Mouse (Mus musculus) thymus, postnatal 36 days (tissue): ENCODE data around the gene Canx.
"Not testable (repeated sequence)": the region's sequence is repeated elsewhere in the genome, so short reads cannot be mapped to it uniquely, and the experiment has no call there.

Experiments used
- DNase-seq, 2 experiments: peaks; one replicate each; pipeline ENCODE4 v3.0.0; 2022; ENCODE audit warnings: mixed read lengths in 2 of 2

Gene Canx

GRCm38 (mm10) chr11:50325496-50326301, at the start of gene Canx:
Gene Canx (minus strand): TSS chr11:50325673.
- DNase-seq = peak; percentile 98

- DNase-seq = no peak
Measured at GRCm38 (mm10) chr11:50374286-50375015, 49.0 kb upstream of the Canx start.

GRCm38 (mm10) chr11:50373621-50374020, 48.1 kb upstream of the Canx start:
- DNase-seq = no peak

GRCm38 (mm10) chr11:50373086-50373485, 47.6 kb upstream of the Canx start:
- DNase-seq = no peak

GRCm38 (mm10) chr11:50371911-50372310, 46.4 kb upstream of the Canx start:
- DNase-seq = no peak

- peak; percentile 65 for DNase-seq
Measured at GRCm38 (mm10) chr11:50371399-50371841, 45.9 kb upstream of the Canx start.

- DNase-seq = no peak
Measured at GRCm38 (mm10) chr11:50370969-50371368, 45.5 kb upstream of the Canx start.

- no peak for DNase-seq
Measured at GRCm38 (mm10) chr11:50369360-50369911, 44.0 kb upstream of the Canx start.

- DNase-seq = no peak
Measured at GRCm38 (mm10) chr11:50367531-50367930, 42.1 kb upstream of the Canx start.

- DNase-seq = no peak
Measured at GRCm38 (mm10) chr11:50365322-50365721, 39.8 kb upstream of the Canx start.

- DNase-seq = peak; percentile 57 to 60
Measured at GRCm38 (mm10) chr11:50364548-50364947, 39.1 kb upstream of the Canx start.

GRCm38 (mm10) chr11:50361282-50361681, 35.8 kb upstream of the Canx start:
- not testable (repeated sequence) for DNase-seq

- DNase-seq = peak; percentile 27 to 38
Measured at GRCm38 (mm10) chr11:50358950-50359861, 33.7 kb upstream of the Canx start.

- DNase-seq = no peak
Measured at GRCm38 (mm10) chr11:50355395-50355794, 29.9 kb upstream of the Canx start.

GRCm38 (mm10) chr11:50354851-50355250, 29.4 kb upstream of the Canx start:
- no peak for DNase-seq

GRCm38 (mm10) chr11:50354162-50354561, 28.7 kb upstream of the Canx start, which contains the start of gene Cby3:
Gene Cby3 (plus strand): TSS chr11:50354462.
- DNase-seq = no peak

- DNase-seq = no peak
Measured at GRCm38 (mm10) chr11:50352177-50352576, 26.7 kb upstream of the Canx start.

GRCm38 (mm10) chr11:50346256-50347032, 21.0 kb upstream of the Canx start:
- DNase-seq = no peak

- no peak for DNase-seq
Measured at GRCm38 (mm10) chr11:50345486-50345885, 20.0 kb upstream of the Canx start.

GRCm38 (mm10) chr11:50336891-50337290, 11.4 kb upstream of the Canx start:
- DNase-seq = no peak

- no peak for DNase-seq
Measured at GRCm38 (mm10) chr11:50336126-50336525, 10.7 kb upstream of the Canx start.

- no peak for DNase-seq
Measured at GRCm38 (mm10) chr11:50333181-50333580, 7.7 kb upstream of the Canx start.
